Mouse (Mus musculus): Measurements from ENCODE around the gene Cpne8.
"Not testable (repeated sequence)": the region's sequence is repeated elsewhere in the genome, so short reads cannot be mapped to it uniquely, and the experiment has no call there.

Gene Cpne8

DNA sequence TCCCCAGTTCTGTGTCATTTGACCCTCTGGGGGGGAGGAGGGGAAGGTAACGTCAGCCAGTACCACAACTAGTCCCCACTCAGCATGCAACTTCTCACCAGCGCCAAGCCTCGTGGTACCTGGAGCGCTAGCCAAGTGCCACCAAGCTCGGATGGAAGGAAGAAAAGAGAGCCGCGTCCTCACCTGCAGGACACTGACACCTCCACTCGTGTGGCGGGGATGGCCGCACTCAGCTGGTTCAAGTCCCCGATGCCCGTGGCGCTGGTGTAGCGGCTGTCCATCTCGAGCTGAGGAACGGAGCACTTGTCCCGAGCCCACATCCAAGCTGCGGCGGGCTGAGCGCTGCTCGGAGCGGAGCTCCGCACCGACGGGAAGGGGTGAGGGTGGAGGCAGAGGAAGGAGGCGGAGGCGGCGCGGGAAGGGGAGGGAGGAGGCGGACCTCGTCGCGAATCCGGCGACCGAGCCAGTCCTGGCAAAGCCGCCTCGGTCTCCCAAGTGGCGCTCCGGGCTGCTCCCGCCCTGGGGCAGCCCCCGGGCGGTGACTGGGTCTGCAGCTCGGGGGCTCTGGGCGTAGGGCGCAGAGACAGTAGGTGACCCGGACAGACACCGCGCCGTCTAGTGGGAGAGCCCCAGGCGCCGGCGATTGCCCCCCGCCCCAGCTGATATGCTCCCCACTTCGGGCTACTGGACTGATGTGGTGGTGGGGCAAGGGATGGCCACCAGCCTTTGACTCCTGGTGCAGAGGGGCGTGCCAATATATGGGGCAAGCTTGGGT, at the start of gene Cpne8:
Gene Cpne8 (minus strand): TSS at position 448 of the 775 bp plus-strand sequence.
- DNase-seq = no peak

DNA sequence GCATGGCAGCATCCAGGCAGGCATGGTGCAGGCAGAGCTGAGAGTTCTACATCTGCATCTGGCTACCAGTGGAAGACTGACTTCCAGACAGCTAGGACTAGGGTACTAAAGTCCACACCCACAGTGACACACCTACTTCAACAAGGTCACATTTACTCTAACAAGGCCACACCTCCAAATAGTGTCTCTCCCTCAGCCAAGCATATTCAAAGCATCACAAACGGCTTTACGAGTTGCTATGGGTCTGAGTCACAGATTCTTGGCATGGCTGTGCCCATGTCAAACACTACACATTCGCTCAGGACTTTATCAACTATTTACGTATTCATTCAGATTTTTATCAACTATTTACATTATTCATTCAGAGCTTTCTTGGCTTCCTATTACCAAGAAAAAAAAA, 38.5 kb upstream of the Cpne8 start:
- no peak for DNase-seq

- no peak for DNase-seq
These were observed 30.1 kb upstream of the Cpne8 start for GRCm38 (mm10) chr15:90709296-90709695.

DNA sequence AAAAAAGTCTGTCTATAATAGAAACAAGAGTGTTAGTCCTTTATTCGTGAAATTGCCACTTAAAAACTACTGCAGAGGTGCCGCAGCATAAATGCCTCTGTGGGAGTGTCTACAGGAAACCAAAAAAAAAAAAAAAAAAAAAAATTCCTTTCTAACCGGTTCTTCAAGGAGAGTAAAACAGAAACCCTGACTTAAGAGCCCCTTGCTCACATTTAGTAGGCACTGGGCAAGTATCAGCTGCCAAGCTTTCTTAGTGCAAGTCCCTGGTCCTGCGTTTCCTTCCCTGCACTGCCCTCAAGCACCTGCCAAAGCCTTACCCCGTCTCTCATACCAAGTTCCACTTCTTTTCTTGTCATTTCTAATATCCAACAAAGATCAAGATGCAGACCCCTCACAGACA, 25.1 kb upstream of the Cpne8 start:
- no peak for DNase-seq

DNA sequence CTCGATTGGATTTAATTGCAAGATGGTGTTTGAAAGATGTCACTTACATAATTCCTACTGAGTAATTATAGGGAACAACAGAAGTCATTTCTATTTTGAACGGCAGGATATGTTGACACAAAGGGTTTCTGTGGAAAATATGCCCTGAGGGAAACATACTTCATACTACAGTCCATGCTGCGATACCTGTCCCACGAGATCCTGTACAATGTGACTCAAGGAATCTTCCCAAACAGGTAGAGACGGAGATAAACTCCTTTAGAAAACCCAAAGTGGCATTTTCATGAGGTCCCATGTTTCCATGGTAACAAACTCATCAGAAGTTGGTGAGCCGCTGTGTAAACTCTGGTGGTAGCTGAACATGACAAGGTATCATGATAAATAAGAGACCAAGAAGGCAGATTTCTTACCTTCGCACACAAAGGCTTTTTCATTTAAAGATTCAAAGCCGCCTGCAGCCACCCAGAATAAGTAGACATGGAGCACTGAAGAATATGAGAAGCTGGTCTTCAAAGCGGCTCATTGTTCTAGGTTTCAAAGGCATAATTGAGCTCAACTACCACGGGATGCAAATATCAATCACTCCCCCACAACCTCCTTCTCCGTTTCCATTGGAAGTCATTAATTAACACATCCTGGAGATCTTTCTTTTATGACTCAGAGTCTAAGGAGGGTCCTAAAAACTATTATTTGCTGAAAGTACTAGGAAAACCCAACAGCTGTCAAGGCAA, 24.4 kb upstream of the Cpne8 start:
- no peak for DNase-seq

- no peak for DNase-seq
These were observed 7.5 kb upstream of the Cpne8 start for GRCm38 (mm10) chr15:90686770-90687169.

GRCm38 (mm10) chr15:90679760-90680579, 738 bp upstream of the Cpne8 start:
- no peak for DNase-seq

GRCm38 (mm10) chr15:90678488-90678887, 744 bp downstream of the Cpne8 start:
- DNase-seq = no peak

DNA sequence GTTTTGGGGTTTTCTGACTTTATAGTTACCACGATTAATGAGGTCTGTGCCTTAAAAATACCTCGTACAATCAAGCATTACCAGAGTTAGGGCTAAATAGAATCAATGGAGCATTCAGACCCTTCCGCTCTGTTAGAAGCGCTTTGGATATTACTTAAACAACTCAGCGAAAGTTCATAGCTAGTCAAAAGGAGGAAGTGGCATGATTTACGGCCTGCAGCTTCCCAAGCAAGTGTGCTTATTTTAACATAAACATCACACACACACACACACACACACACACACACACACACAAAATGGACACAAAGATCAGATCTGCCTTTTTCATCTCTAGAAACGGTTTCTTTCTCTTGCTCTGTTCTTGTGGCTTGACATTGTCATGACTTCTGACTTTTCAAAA, 9.7 kb downstream of the Cpne8 start:
- DNase-seq = no peak

DNA sequence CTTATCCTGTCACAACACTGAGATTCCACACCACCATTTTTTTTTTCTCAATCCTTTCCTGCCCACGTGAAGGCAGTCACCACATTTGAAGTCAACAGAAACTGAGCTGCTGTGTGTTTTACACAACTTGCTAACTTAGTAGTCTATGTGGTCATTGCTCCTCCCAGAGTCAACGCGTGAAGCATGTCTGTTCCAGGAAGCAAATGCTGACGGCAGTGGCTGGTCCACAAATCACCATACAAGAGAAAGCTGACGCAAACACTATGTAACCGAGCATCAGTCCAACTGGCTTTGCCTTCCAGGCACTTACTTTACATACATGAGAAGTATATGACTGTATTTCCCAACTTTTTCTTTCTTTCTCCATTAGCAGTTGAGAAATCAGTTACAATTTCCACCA, 12.3 kb downstream of the Cpne8 start:
- no peak for DNase-seq

- DNase-seq = no peak
These were observed 14.6 kb downstream of the Cpne8 start for GRCm38 (mm10) chr15:90664615-90665014.

- DNase-seq = no peak
These were observed 15.6 kb downstream of the Cpne8 start for GRCm38 (mm10) chr15:90663631-90664030.

DNA sequence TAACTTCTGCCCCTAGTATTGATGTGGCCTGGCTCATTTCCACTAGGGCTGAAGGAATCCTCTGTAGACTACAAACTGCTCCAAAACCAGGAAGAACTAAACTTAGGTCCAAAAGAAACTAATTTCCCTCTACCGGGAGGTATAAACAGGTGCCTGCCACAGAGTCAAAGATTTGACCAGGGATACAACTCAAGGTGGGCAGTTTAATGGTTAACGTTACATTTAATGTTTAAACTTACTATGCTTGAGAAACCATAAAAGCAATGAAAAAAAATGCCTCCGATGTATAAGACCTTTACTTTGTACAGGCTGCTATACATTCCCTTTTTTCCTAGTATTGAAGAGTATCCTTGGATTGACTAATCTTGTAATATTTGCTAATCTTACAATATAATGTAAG, 18.5 kb downstream of the Cpne8 start:
- DNase-seq = no peak

DNA sequence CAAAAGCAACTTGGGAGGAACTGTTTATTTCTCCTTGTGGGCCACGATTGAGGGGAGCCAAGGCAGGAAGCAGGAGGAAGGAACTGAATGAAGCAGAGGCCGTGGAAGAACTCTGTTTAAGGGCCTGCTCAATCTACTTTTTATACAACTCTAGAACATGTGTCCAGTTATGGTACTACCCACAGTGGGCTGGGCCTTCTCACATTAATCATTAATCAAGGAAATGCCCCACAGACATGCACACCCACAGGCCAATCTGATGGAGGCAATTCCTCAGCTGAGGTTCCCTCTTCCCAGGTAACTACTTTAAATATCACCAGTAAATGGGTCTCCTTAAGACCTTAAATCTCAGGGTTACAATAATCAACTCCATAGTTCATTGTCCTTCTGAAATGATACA, 21.2 kb downstream of the Cpne8 start:
- no peak for DNase-seq

DNA sequence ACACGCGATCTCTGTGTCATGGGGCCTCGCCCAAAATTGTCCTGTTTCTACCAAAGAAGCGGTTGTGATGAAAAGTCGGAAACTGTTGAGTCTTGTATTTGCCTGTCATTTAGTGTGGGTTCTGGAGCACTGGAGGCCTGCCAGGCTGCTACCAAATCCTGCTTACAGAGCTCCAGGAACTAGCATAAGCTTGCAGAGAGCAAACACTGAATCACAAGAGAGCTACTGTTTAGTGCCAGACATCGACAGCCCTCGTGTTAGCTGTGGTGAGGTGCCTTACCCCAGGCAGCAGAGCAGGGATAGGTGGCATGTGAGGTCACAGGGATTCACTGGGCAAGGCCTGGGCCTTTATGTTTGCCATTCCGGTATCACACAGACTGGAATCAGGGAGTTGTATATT, 22.7 kb downstream of the Cpne8 start:
- no peak for DNase-seq

DNA sequence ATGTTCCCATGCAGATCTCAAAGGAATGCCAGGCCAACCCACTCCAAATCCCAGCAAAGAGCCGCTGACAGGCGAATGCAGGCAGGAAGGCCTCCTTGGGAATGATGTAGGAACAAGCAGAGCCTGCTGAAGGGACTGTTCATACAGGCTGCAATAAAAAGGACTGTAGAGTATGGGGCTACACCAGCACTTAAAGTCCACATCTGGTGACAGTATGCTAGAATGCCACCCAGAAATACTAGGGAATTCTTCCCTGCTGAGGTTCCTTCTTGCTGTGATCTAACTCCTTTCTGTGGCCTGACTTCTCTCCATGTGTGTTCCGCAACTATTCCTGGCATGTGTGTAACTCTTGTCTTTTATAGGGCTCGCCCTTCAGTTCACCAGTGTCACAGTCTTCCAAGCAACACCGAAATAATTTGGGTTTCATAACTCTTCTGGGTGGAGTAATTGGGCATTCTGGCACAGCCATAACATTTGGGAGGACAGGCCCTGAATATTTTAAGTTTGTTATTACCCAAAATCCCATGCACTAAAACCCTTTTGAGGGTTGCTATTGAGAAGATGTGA, 32.1 kb downstream of the Cpne8 start:
- DNase-seq = no peak

- DNase-seq = no peak
These were observed 32.9 kb downstream of the Cpne8 start for GRCm38 (mm10) chr15:90646326-90646725.

DNA sequence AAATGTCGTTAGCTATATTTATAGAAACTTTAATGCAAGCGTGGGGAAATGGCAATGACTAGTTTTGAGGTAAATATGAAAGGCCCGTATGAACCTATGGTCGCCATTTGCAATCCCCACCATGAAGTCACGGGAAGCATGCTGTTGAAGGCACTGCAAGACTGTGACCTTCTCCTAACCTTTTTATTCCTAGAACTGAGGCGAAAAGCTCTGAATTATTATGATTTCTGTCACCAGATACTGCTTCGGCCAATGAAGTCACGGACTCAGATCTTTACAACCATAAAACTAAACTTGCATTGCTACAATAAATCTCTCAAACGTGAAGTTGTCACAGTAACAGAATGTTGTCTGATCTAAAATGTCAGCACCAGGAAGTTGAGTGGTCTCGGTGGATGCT, 33.4 kb downstream of the Cpne8 start:
- DNase-seq = no peak

- no peak for DNase-seq
These were observed 55.0 kb downstream of the Cpne8 start for GRCm38 (mm10) chr15:90624201-90624600.

GRCm38 (mm10) chr15:90622005-90622404, 57.2 kb downstream of the Cpne8 start:
- no peak for DNase-seq

- DNase-seq = no peak
These were observed 59.5 kb downstream of the Cpne8 start for GRCm38 (mm10) chr15:90619736-90620135.

- no peak for DNase-seq
These were observed 63.0 kb downstream of the Cpne8 start for GRCm38 (mm10) chr15:90616116-90616798.

- not testable (repeated sequence) for DNase-seq
These were observed 68.5 kb downstream of the Cpne8 start for GRCm38 (mm10) chr15:90610767-90611166.

All from B cell, adult 2 months (primary cell).